Mouse (Mus musculus): ENCODE measurements around the gene Spen. TPM values are rescaled to one million over a fixed set of nuclear protein-coding genes. Genes with fewer than 3 reads are reported as not detected.

The Spen gene
- polyA plus RNA-seq (2012; ENCODE audit: insufficient read depth, low replicate concordance) = 101 and 202 TPM in 2 replicates

DNA sequence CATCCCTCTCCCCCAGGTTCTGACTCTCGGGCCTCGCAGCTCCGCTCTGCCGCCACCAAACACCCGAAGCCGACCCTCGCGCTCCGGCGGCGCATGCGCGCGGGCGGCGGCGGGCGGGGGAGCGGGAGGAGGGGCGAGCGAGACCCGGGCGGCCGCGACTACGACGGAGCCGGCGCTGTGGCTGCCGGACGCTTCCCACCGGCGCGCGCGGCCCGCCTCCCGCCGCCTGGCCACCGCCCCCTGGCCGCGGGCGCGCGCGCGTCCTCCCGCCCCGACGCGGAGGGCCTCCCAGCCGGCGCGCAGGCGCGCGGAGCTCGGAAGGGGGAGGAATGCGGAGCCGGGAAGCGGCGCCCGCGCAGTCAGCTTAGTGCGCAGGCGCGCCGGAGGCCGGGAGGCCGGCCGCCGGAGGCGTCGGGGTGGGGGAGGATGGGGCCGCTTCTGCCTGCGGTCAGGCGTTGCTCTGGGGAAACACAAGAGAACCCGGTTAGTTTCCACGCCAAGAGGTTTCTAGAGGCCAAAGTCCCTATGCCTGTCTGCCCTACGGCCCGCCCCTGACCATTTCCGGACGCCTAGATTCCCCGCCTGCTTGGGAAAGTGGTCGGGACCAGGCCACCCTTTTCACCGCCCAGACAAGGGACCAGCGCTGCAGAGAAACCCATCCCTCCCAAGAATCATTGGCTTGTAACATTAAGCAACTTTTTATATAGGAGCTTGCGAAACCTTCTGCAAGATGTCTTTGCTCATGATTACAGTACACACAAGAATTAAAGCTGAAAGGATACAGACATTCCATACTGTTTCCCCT lies at the start of gene Spen:
Gene Spen, minus strand, starts transcription at position 190 of the 805 bp plus-strand sequence.
- TF ChIP-seq GATA1 (IDR thresholded peaks at IDR 0.05; ENCODE audit: borderline replicate concordance, low read length) (no peak), FLI1 (IDR thresholded peaks at IDR 0.05; ENCODE audit: low read length) (0 out of 2 replicates have a peak, but pooled peaks have one; percentile 17)
- Histone ChIP-seq H3K27me3 (replicated peaks) (no peaks in the 10 kb centered on the region), H3K4me1 (peaks cover 48% of the 10 kb centered on the region), H3K36me3 (replicated peaks; ENCODE audit: low read length) (no peaks in the 10 kb centered on the region), H3K9me3 (no peaks in the 10 kb centered on the region), H3K4me3 (replicated peaks) (peak within 1 kb of the TSS; percentile 98)

DNA sequence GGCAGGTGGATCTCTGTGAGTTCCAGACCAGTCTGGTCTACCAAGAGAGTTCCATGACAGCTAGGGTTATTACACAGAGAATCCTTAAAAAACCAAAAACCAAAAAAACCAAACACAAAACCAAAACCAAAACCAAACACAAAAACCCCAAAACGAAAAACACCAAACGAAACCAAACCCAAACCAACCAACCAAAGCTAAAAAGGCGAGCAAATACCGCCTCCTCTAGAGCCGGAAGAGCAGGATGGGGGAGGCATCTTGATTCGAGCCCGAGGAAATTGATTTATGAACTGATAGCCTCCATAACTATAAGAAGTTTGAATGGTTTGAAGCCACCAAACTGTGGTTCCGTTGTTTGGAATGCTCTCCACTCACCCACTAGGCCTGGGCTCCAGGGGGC lies 45.5 kb upstream of the Spen start:
- H3K4me1 ChIP-seq = peaks cover 3% of the 10 kb centered on the region; the same call in 1 of the 2 replicates
- TF ChIP-seq FLI1 (IDR thresholded peaks at IDR 0.05; ENCODE audit: low read length) (no peak), GATA1 (IDR thresholded peaks at IDR 0.05; ENCODE audit: borderline replicate concordance, low read length) (no peak)
- peaks cover 37% of the 10 kb centered on the region for H3K27me3 ChIP-seq (replicated peaks)
- no peaks in the 10 kb centered on the region for H3K36me3 ChIP-seq (replicated peaks; ENCODE audit: low read length)
- H3K4me3 ChIP-seq (replicated peaks) = no peak overlapping the region
- no peaks in the 10 kb centered on the region for H3K9me3 ChIP-seq

DNA sequence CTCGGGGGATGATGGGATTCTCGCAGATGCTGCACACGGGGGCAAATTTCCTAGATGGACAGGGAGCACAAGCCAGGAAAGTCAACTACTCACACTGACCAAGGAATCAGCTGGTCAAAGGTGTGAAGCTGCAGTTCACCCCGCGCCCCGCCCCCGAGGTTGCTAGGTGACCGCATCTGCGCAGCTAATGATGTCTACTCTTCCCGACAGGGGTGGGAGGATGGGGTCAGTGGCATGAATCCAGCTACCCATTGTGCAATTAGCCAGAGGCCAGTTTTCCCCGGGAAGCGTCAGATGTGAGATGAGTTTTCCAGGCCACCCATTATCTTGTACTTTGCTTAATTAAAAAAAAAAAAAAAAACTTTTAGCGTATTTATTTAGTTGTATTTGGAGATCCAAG lies 42.7 kb upstream of the Spen start:
- H3K9me3 ChIP-seq = peaks cover 4% of the 10 kb centered on the region
- H3K4me3 ChIP-seq (replicated peaks) = no peak overlapping the region
- H3K27me3 ChIP-seq (replicated peaks) = peaks cover 46% of the 10 kb centered on the region
- no peak for TF ChIP-seq FLI1 (IDR thresholded peaks at IDR 0.05; ENCODE audit: low read length)
- TF ChIP-seq GATA1 (IDR thresholded peaks at IDR 0.05; ENCODE audit: borderline replicate concordance, low read length) = no peak
- H3K36me3 ChIP-seq (replicated peaks; ENCODE audit: low read length) = no peaks in the 10 kb centered on the region
- H3K4me1 ChIP-seq = peaks cover 4% of the 10 kb centered on the region; the same call in 1 of the 2 replicates

DNA sequence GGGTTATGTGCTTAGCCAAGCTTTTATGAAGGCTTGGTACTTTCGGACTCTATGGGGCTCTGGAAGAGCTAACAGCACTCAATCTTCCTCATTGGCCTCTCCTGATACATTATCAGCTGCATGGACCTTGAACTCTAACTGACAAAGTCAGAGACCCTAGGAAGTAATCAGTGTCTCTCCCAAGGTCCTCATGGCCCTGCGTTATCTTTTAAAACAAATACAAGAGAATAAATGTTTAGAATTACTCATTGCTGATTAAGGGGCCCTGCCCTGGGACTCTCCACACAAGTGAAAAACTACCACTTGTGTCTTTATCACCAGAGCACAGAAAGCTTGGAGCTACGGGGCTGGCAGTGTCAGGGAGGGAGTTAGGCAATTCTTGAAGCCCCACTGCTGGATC lies 40.4 kb upstream of the Spen start:
- H3K36me3 ChIP-seq (replicated peaks; ENCODE audit: low read length) = no peaks in the 10 kb centered on the region
- no peak overlapping the region for H3K4me3 ChIP-seq (replicated peaks)
- peaks cover 50% of the 10 kb centered on the region for H3K27me3 ChIP-seq (replicated peaks)
- peaks cover 4% of the 10 kb centered on the region for H3K9me3 ChIP-seq
- TF ChIP-seq GATA1 (IDR thresholded peaks at IDR 0.05; ENCODE audit: borderline replicate concordance, low read length) (no peak), FLI1 (IDR thresholded peaks at IDR 0.05; ENCODE audit: low read length) (no peak)
- peaks cover 12% of the 10 kb centered on the region for H3K4me1 ChIP-seq

DNA sequence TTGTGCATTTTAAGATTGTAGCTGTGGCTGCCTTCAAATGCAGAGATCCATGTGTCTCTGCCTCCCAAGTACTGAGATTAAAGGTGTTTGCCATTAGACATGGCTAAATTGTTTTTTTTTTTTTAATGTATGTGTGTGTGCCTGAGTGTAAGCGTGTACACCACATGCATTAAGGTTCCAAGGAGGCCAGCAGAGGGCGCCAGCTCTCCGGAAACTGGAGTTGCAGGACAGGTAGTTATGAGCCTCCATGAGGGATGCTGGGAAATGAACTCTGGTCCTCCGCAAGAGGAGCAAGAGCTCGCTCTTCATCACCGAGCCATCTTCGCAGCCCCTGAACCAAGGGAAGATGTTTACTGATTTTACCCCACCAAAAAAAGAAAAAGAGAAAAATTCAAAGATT lies 38.5 kb upstream of the Spen start:
- peaks cover 14% of the 10 kb centered on the region for H3K4me1 ChIP-seq
- H3K9me3 ChIP-seq = peaks cover 4% of the 10 kb centered on the region
- TF ChIP-seq FLI1 (IDR thresholded peaks at IDR 0.05; ENCODE audit: low read length) (no peak), GATA1 (IDR thresholded peaks at IDR 0.05; ENCODE audit: borderline replicate concordance, low read length) (no peak)

GRCm38 (mm10) chr4:141576404-141576803 lies 38.0 kb upstream of the Spen start:
- Histone ChIP-seq H3K9me3 (peaks cover 4% of the 10 kb centered on the region), H3K27me3 (replicated peaks) (peaks cover 57% of the 10 kb centered on the region), H3K4me3 (replicated peaks) (no peak overlapping the region), H3K4me1 (peaks cover 15% of the 10 kb centered on the region), H3K36me3 (replicated peaks; ENCODE audit: low read length) (no peaks in the 10 kb centered on the region)
- no peak for TF ChIP-seq GATA1 (IDR thresholded peaks at IDR 0.05; ENCODE audit: borderline replicate concordance, low read length)
- no peak for TF ChIP-seq FLI1 (IDR thresholded peaks at IDR 0.05; ENCODE audit: low read length)

More for the DNA sequence above, 38.5 kb upstream of the Spen start:
- Histone ChIP-seq H3K27me3 (replicated peaks) (peaks cover 57% of the 10 kb centered on the region), H3K36me3 (replicated peaks; ENCODE audit: low read length) (no peaks in the 10 kb centered on the region), H3K4me3 (replicated peaks) (no peak overlapping the region)

GRCm38 (mm10) chr4:141574789-141575702 lies 36.6 kb upstream of the Spen start:
- Histone ChIP-seq H3K4me3 (replicated peaks) (no peak overlapping the region), H3K9me3 (peaks cover 4% of the 10 kb centered on the region), H3K4me1 (peaks cover 22% of the 10 kb centered on the region), H3K36me3 (replicated peaks; ENCODE audit: low read length) (no peaks in the 10 kb centered on the region), H3K27me3 (replicated peaks) (peaks cover 59% of the 10 kb centered on the region)
- TF ChIP-seq GATA1 (IDR thresholded peaks at IDR 0.05; ENCODE audit: borderline replicate concordance, low read length) (no peak), FLI1 (IDR thresholded peaks at IDR 0.05; ENCODE audit: low read length) (no peak)

- H3K9me3 ChIP-seq = peaks cover 4% of the 10 kb centered on the region
- no peaks in the 10 kb centered on the region for H3K36me3 ChIP-seq (replicated peaks; ENCODE audit: low read length)
- TF ChIP-seq GATA1 (IDR thresholded peaks at IDR 0.05; ENCODE audit: borderline replicate concordance, low read length) = no peak
- peaks cover 18% of the 10 kb centered on the region for H3K4me1 ChIP-seq
- H3K27me3 ChIP-seq (replicated peaks) = peaks cover 60% of the 10 kb centered on the region
- H3K4me3 ChIP-seq (replicated peaks) = peak overlapping the region; percentile 66
Measured at GRCm38 (mm10) chr4:141573359-141573966, 35.1 kb upstream of the Spen start.

DNA sequence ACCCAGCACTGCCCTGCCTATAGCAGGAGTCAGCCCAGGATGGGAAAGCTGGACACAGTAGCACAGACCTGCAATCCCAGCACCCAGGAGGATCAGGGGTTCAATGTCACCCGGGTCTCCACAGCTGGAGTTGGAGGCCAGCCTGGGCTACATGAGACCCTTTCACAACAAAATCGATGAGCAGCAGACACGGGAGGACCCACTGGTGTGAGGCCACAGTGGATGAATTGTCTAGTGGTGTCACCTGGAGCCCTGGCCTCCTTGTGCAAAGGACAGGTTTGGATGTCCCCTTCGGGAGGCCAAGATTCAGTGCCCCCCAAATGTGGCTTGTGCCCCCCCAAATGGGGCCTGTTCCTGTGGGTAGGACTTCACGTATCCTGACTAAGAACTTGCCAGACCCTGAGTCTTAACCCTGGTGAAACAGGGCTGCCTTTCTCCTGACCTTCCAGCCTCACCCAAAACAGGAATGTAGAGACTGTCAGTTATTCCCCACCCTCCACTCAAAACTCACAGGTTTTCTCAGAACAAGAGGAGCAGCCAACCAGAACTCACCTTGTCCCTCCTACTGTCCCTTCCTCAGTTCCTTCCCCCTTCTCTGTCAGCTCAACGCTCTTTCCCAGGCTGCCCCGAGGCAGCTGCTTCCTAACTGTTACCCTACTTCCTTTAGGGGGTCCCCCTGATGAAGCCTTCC lies 34.4 kb upstream of the Spen start:
- Histone ChIP-seq H3K4me1 (peaks cover 18% of the 10 kb centered on the region), H3K9me3 (peaks cover 4% of the 10 kb centered on the region), H3K27me3 (replicated peaks) (peaks cover 60% of the 10 kb centered on the region), H3K4me3 (replicated peaks) (no peak overlapping the region), H3K36me3 (replicated peaks; ENCODE audit: low read length) (no peaks in the 10 kb centered on the region)
- TF ChIP-seq FLI1 (IDR thresholded peaks at IDR 0.05; ENCODE audit: low read length) (no peak), GATA1 (IDR thresholded peaks at IDR 0.05; ENCODE audit: borderline replicate concordance, low read length) (no peak)
